21 mouse cellular contexts compared by ENCODE assay signal in genomic region chr13:93089481-93089880, GRCm38 (mm10). TPM values are rescaled to one million over a fixed set of nuclear protein-coding genes. Genes with fewer than 3 reads are reported as not detected.
DNase-seq lines count a peak whose midpoint lies in the region; ATAC-seq and TF ChIP-seq lines count a peak whose summit lies in the region.
"Had no signal": no experiment of that assay in that cellular context is flagged by ENCODE, and none has a peak within 500 bp of the region (broad histone marks: within the 10 kb centered on the region; RNA-seq: fewer than 3 reads in every experiment).

No protein-coding gene starts in this region.

- H3K36me3 ChIP-seq in hindbrain, embryonic 16.5 days (ENCODE audit: control insufficient read depth, insufficient read depth, low read length): no peaks in the 10 kb centered on the region
- no peaks in the 10 kb centered on the region for H3K36me3 ChIP-seq in hindbrain, embryonic 11.5 days (ENCODE audit: control insufficient read depth, insufficient read depth, low read length)
- H3K36me3 ChIP-seq: embryonic facial prominence, embryonic 13.5 days; intestine, embryonic 15.5 days had no signal

- WGBS in hindbrain, embryonic 16.5 days: 60% methylated on average over 5 of the region's 5 CpGs
- WGBS in hindbrain, embryonic 11.5 days: 72% methylated on average over 5 of the region's 5 CpGs

- TF ChIP-seq POLR2A in brain, embryonic 14.5 days (IDR thresholded peaks at IDR 0.05; ENCODE audit: borderline replicate concordance, extremely low read depth, insufficient read depth, insufficient read length, poor library complexity, severe bottlenecking): no peak

- H3K4me3 ChIP-seq in hindbrain, embryonic 16.5 days (ENCODE audit: low read length): no peak overlapping the region
- no peak overlapping the region for H3K4me3 ChIP-seq in hindbrain, embryonic 11.5 days (ENCODE audit: low read depth, low read length)
- H3K4me3 ChIP-seq: embryonic facial prominence, embryonic 13.5 days; heart, adult 2 months; heart, embryonic 15.5 days; intestine, embryonic 15.5 days had no signal

- no peaks in the 10 kb centered on the region for H3K4me1 ChIP-seq in hindbrain, embryonic 16.5 days (ENCODE audit: control insufficient read depth, insufficient read depth, low read depth, low read length)
- H3K4me1 ChIP-seq in hindbrain, embryonic 11.5 days (replicated peaks; ENCODE audit: control insufficient read depth, insufficient read depth, low read length): no peaks in the 10 kb centered on the region
- H3K4me1 ChIP-seq: embryonic facial prominence, embryonic 13.5 days; intestine, embryonic 15.5 days had no signal

- no peak overlapping the region for H3K4me2 ChIP-seq in hindbrain, embryonic 16.5 days (ENCODE audit: low read length)
- H3K4me2 ChIP-seq in hindbrain, embryonic 11.5 days (replicated peaks; ENCODE audit: low read depth, low read length): no peak overlapping the region
- H3K4me2 ChIP-seq: embryonic facial prominence, embryonic 13.5 days; heart, embryonic 15.5 days; intestine, embryonic 15.5 days had no signal

- no peak overlapping the region for H3K9ac ChIP-seq in hindbrain, embryonic 16.5 days (ENCODE audit: low read depth, low read length)
- H3K9ac ChIP-seq in hindbrain, embryonic 11.5 days (ENCODE audit: low read depth, low read length): no peak overlapping the region
- H3K9ac ChIP-seq: embryonic facial prominence, embryonic 13.5 days; heart, embryonic 15.5 days; intestine, embryonic 15.5 days had no signal

- H3K27ac ChIP-seq in hindbrain, embryonic 16.5 days (ENCODE audit: low read depth, low read length): no peak overlapping the region
- no peak overlapping the region for H3K27ac ChIP-seq in hindbrain, embryonic 11.5 days (ENCODE audit: low read depth, low read length)
- H3K27ac ChIP-seq: embryonic facial prominence, embryonic 13.5 days; heart, adult 2 months; heart, embryonic 15.5 days; intestine, embryonic 15.5 days had no signal

- DNase-seq in hindbrain, embryonic 11.5 days (ENCODE audit: low spot score): no peak
- peak; percentile 39 for DNase-seq in R1 (ENCODE audit: low read depth, low spot score)
- peak; percentile 20 for DNase-seq in brain, embryonic 14.5 days (ENCODE audit: low read depth)
- DNase-seq in cerebellum, postnatal 4 days (ENCODE audit: low spot score in 2 of 2): peak; percentile 41 to 84
- no peak for DNase-seq in layer of hippocampus, adult 11-12 months (ENCODE audit: low spot score)
- DNase-seq in adrenal gland, postnatal 36 days: no peak
- DNase-seq: adrenal gland, postnatal 14 days; gastrocnemius, postnatal 14 days; heart, adult 2 months; heart, postnatal 4 days; kidney, postnatal 36 days; liver; right cerebral cortex, postnatal 4 days had no signal

- TF ChIP-seq CTCF in brain, embryonic 14.5 days (IDR thresholded peaks at IDR 0.05; ENCODE audit: borderline replicate concordance, extremely low read depth, insufficient read depth, insufficient read length): no peak

- peak; percentile 72; the same call in 1 of the 2 replicates for ATAC-seq in hindbrain, embryonic 16.5 days
- no peak for ATAC-seq in hindbrain, embryonic 11.5 days (ENCODE audit: low FRiP score)
- ATAC-seq: activated CD4-positive, CD25-positive, alpha-beta regulatory T cell, adult 4 months; forebrain, embryonic 14.5 days; intestine, embryonic 15.5 days; lung, postnatal 0 days; midbrain, embryonic 16.5 days had no signal

- no peaks in the 10 kb centered on the region for H3K9me3 ChIP-seq in hindbrain, embryonic 16.5 days (ENCODE audit: control insufficient read depth, low read length)
- H3K9me3 ChIP-seq in hindbrain, embryonic 11.5 days (ENCODE audit: control insufficient read depth, low read length): no peaks in the 10 kb centered on the region
- H3K9me3 ChIP-seq: embryonic facial prominence, embryonic 13.5 days; heart, embryonic 15.5 days; intestine, embryonic 15.5 days had no signal

- no peaks in the 10 kb centered on the region for H3K27me3 ChIP-seq in hindbrain, embryonic 16.5 days (replicated peaks; ENCODE audit: control insufficient read depth, insufficient read depth, low read length)
- no peaks in the 10 kb centered on the region for H3K27me3 ChIP-seq in hindbrain, embryonic 11.5 days (ENCODE audit: control insufficient read depth, insufficient read depth, low read length)
- H3K27me3 ChIP-seq: embryonic facial prominence, embryonic 13.5 days; heart, embryonic 15.5 days; intestine, embryonic 15.5 days had no signal

RNA-seq across cellular contexts. Expression of gene Cmya5, which starts 55.0 kb away (rescaled TPM):
- polyA plus RNA-seq in hindbrain, embryonic 16.5 days (2015; fragmentation: Nextera tagmentation; extraction: Ambion mirVana): 0.21 and 0.25 TPM in 2 replicates
- 0.01 and 0.14 TPM in 2 replicates for polyA plus RNA-seq in hindbrain, embryonic 11.5 days (2014; fragmentation: Nextera tagmentation; extraction: Ambion mirVana)
- polyA plus RNA-seq in brain, embryonic 14.5 days (2012; rRNA removed): 0.11 and 0.30 TPM in 2 replicates
- total RNA-seq in adrenal gland, postnatal 36 days (2021): under 1 TPM; 0.26 to 0.43 TPM

Comparison
In these comparisons a context has a peak if more than half of its experiments do, and no peak if none do; other contexts are left out.
1. DNase-seq: peak in R1 (single experiment), brain, embryonic 14.5 days (single experiment) and cerebellum, postnatal 4 days (2 of 2); none in hindbrain, embryonic 11.5 days (single experiment), layer of hippocampus, adult 11-12 months (single experiment) and adrenal gland, postnatal 36 days (0 of 2).